Mouse (Mus musculus): ENCODE results near the gene Plcxd2.

Plcxd2 gene

DNA sequence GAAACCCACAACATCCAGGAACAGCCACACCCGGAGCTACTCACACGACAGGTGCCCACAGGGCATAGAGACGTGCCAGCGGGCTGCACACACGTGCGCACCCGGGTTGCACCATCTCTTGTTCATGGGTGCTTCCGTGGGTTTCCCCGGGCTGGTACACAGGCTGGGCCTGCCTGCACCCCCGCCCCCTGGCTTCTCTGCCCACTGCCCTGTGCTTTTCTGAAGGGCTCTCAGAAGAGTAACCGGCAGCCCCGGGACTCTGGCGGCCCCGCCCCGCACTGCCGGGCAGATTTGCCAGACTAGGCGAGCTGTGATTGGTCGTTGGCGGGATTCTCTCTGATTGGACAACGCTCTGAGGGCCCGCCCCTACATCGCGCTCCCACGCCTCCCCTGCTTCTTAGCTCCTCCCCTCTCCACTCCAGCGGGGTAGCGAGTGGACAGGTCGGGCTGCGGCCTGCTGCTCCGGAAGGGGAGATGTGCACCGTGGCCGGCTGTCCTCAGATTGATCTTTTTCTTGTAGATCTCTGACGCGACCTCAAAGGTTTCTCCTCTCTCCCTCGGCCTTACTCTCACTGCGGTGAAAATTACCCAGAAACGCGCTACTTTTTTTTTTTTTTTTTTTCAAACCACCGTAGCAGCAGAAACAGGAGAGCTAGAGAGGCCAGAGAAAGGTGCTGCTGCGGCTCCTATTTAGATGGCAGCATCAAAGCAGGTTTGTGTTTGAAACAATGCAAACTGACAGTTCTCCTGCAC is at the start of gene Plcxd2:
Gene Plcxd2 (minus strand): TSS at position 66 of the 753 bp plus-strand sequence.
- POLR2A ChIA-PET, result interaction anchor here (0.5 to 1.6 kb wide), 33 partner anchors 9 to 838 kb away, joined by 3 to 9 read pairs (median 4); partner anchors contain the start of genes Abhd10 (in 1 of the 4) and Tagln3 (in 1 of the 4)
- CTCF ChIA-PET, result interaction anchor here (0.6 to 1.6 kb wide), 8 partner anchors 12 to 221 kb away, joined by 3 to 5 read pairs (median 4); no protein-coding TSS in a partner anchor

GRCm38 (mm10) chr16:46046906-46047305 is 36.9 kb upstream of the Plcxd2 start:
- CTCF ChIA-PET, result no interaction called here

DNA sequence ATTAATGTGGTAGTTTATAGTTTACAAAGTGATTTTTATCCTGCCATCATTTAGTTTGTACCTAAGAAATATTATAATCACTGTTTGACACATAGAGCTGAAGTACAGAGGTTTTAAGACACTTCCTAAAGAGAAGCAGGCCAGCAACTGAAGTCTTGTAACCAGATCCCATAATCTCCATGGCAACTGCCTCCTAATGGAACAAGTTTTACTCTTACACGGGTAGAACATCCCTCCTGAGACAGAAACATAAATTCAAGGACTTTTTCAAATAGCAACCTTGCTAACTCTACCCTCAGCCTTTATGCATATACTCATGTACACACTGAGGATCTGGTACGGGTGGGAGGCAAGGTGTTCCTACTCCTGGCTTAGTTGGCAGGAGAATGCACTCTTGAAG is 26.2 kb upstream of the Plcxd2 start:
- CTCF ChIA-PET, result no interaction called here
- POLR2A ChIA-PET, result no interaction called here

More at GRCm38 (mm10) chr16:46046906-46047305, 36.9 kb upstream of the Plcxd2 start:
- POLR2A ChIA-PET, result no interaction called here

DNA sequence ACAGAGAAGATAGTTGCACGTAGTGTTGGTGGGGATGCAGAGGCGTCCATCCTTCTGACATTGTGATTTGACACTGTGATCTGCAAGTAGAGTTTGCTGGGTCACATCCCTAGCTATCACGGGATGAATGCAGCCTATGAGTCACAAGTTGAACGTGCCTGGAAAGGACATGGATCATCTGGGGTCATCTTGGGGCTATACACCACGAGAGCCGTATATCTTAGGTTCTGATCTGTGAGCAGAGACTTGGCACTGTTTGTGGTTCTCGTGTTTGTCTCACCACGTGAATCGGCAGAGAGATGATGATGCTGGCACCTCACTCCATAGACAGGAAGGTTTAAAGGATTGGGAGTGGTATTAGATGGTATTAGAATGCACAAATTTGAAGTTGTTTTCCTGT is 23.9 kb upstream of the Plcxd2 start:
- POLR2A ChIA-PET, result no interaction called here
- CTCF ChIA-PET, result no interaction called here

DNA sequence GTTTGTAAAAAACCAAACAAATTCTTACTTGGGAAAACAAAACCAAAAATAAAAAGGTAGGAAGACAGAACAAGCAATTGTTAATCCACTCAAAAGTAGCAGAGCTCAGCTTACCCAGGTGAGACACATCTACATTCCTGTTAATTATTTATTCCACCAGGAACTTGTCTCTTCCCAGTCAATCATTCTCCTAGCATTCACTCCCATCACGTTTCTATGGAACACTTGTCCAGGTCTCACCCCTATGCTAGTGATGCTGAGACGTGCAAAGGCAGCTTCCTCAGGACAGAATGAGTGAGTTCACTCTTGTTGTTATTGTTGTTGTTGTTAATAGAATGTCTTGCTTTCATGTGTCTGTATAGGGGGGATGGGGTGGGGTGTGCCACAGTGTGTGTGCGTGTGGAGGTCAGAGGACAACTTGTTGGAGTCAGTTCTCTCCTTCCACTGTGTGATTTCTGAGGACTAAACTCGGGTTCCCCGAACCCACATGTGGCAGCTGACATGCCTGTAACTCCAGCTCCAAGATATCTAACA is 13.0 kb upstream of the Plcxd2 start:
- ChIA-PET CTCF (interaction anchor here in 1 of 4 experiments (1.9 to 2.0 kb wide), 2 partner anchors 13 to 56 kb away, joined by 4 to 5 read pairs; no protein-coding TSS in a partner anchor), POLR2A (interaction anchor here in 1 of 4 experiments (2.2 kb wide), 1 partner anchor 13 kb away, joined by 6 read pairs; the partner anchor contains the start of gene Plcxd2)

- ChIA-PET POLR2A (interaction anchor here in 2 of 4 experiments (1.0 to 1.1 kb wide), 2 partner anchors 12 kb away, joined by 3 to 5 read pairs; partner anchors contain the start of gene Plcxd2 (in 2 of the 2)), CTCF (interaction anchor here (0.6 to 2.0 kb wide), 7 partner anchors 12 to 443 kb away, joined by 3 to 18 read pairs (median 5); no protein-coding TSS in a partner anchor)
Observed at GRCm38 (mm10) chr16:46022189-46022928, 12.3 kb upstream of the Plcxd2 start.

DNA sequence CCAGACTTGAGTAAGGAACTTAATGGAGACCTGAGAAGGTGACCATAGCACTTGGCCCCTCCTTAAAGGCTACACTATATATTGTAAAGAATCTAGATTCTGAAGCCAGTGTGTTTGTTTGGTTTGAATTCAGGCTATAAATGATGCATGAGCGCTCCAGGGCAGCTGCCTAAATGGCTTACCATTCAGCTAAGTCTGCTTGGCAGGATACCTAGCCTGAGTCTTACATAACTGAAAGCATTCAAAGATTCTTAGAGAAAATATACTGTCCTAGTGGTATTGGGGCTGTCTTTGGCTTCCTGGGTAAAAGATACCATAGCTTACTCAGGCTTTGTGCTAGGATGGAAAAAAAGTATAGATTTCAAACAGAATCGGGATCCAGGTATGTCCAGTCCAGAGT is 11.3 kb upstream of the Plcxd2 start:
- CTCF ChIA-PET, result interaction anchor here in 3 of 4 experiments (1.1 to 2.0 kb wide), 5 partner anchors 11 to 54 kb away, joined by 3 to 10 read pairs (median 4); no protein-coding TSS in a partner anchor
- POLR2A ChIA-PET, result interaction anchor here in 2 of 4 experiments (0.5 to 1.1 kb wide), 2 partner anchors 11 kb away, joined by 3 to 5 read pairs; partner anchors contain the start of gene Plcxd2 (in 2 of the 2)

DNA sequence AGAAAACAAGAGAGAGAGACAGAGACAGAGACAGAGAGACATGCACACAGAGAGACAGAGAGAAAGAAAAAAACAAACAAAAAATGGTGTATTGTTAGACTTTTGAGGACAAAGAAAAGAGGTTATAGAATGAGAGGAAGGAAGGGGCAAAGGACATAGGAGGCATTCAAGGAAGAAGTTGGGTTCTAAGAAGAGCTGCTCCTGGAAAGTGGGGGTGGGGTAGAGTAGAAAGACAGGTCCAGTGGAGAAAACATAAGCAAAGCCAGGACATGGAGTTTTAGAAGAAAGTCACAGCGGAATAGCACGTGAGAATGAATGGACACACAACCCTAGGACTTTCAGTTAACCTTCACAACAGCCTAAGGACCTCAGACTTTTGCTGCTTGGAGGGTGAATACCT is 10.4 kb upstream of the Plcxd2 start:
- CTCF ChIA-PET, result no interaction called here
- POLR2A ChIA-PET, result no interaction called here

DNA sequence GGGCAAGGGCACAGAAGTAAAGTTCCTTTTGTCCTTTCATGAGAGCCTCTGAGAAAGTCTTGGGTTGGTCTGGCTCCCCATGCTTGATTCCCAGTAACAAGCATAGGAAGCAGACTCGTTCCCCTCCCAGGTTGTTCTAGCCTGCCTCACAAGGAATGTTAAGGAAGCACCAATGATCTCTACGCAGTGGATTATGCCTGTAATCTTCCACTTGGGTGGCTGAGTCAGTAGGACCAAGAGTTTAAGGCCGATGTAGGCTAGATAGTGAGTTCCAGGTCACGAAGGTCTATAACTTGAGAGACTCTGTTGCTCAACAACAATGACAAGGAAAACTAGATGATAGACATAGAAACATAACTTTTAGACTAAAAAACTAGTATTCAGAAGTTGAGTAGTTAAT is 9.8 kb upstream of the Plcxd2 start:
- ChIA-PET POLR2A (no interaction called here), CTCF (no interaction called here)

GRCm38 (mm10) chr16:46019359-46019758 is 9.3 kb upstream of the Plcxd2 start:
- POLR2A ChIA-PET, result interaction anchor here in 2 of 4 experiments (0.6 to 0.9 kb wide), 2 partner anchors 9 to 1879 kb away, joined by 3 to 4 read pairs; partner anchors contain the start of gene Plcxd2 (in 1 of the 2)
- CTCF ChIA-PET, result no interaction called here

GRCm38 (mm10) chr16:46011696-46012095 is 1.7 kb upstream of the Plcxd2 start:
- ChIA-PET POLR2A (no interaction called here), CTCF (no interaction called here)

DNA sequence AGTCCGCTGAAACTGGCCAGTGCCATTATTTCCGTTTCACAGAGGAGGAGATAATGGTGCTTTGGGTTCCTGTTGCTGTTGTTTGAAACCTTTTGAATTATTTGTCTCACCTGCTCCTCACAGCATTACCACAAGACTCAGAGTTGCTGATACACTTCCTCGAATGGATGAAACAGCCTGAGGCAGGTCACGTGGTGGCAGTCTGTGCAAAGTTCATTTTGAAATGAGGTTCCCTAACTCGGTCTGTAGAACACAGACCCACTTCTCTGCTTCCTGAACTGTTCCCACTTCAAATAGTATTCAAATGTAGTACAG is 845 bp upstream of the Plcxd2 start:
- POLR2A ChIA-PET, result interaction anchor here (0.5 to 1.6 kb wide), 25 partner anchors 8 to 490 kb away, joined by 3 to 9 read pairs (median 4); partner anchors contain the start of genes Abhd10 (in 1 of the 4) and Tagln3 (in 1 of the 4)
- CTCF ChIA-PET, result interaction anchor here (0.6 to 1.6 kb wide), 7 partner anchors 11 to 222 kb away, joined by 3 to 5 read pairs (median 4); no protein-coding TSS in a partner anchor

DNA sequence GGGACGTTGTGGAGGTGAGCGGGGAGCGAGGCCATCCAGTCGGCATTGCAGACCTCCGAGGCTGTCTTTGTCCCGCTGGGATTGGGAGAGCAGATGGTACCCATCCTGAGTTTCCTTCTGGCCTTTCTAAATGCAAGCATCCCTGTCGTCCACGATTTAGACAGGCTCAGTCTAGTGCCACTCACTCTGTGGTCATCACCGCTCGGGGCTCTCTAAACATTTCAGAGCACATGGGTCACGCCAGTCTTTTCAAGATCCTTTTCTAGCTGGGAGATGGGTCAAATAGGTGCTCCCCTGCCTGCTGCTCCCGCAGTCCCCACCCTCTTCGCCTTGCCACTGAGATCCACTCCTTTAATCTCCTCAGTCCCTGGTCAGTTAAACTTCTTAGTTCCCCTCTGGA is 301 bp downstream of the Plcxd2 start:
- CTCF ChIA-PET, result interaction anchor here in 2 of 4 experiments (0.7 to 1.6 kb wide), 5 partner anchors 18 to 166 kb away, joined by 3 to 4 read pairs (median 3); no protein-coding TSS in a partner anchor
- POLR2A ChIA-PET, result interaction anchor here in 3 of 4 experiments (0.6 to 1.6 kb wide), 20 partner anchors 10 to 601 kb away, joined by 3 to 8 read pairs (median 5); partner anchors contain the start of genes Abhd10 (in 1 of the 3) and Tagln3 (in 1 of the 3)

DNA sequence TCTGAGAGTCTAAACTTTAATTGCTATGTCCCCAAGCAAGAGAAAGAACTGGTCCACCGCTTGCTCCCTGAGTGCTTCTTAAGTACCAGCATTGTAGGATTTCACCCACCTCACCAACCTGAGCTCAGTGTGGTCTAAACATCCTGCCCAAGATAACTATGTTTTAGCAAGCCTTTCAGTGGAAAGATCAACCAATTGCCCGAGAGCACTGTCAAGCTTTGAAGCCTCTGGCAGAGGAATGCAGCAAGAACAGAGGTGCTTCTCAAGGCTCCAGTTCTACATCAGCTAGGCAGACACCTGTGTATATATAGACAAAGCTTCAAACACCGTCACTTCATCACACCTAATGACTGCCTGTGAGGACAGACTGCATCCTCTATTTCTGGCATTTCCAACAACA is 1.3 kb downstream of the Plcxd2 start:
- ChIA-PET CTCF (interaction anchor here in 2 of 4 experiments (0.7 to 1.1 kb wide), 3 partner anchors 17 to 288 kb away, joined by 4 to 5 read pairs (median 4); no protein-coding TSS in a partner anchor), POLR2A (interaction anchor here in 1 of 4 experiments (1.2 kb wide), 1 partner anchor 17 kb away, joined by 5 read pairs; no protein-coding TSS in a partner anchor)

- ChIA-PET POLR2A (no interaction called here), CTCF (interaction anchor here in 1 of 4 experiments (1.1 kb wide), 1 partner anchor 17 kb away, joined by 4 read pairs; no protein-coding TSS in a partner anchor)
Observed at GRCm38 (mm10) chr16:46008036-46008605, 1.9 kb downstream of the Plcxd2 start.

GRCm38 (mm10) chr16:46006261-46006660 is 3.8 kb downstream of the Plcxd2 start:
- CTCF ChIA-PET, result no interaction called here
- POLR2A ChIA-PET, result interaction anchor here in 2 of 4 experiments (0.7 kb wide), 3 partner anchors 20 to 267 kb away, joined by 3 to 5 read pairs (median 3); no protein-coding TSS in a partner anchor

- ChIA-PET POLR2A (interaction anchor here in 1 of 4 experiments (0.6 kb wide), 1 partner anchor 10 kb away, joined by 7 read pairs; no protein-coding TSS in a partner anchor), CTCF (no interaction called here)
Observed at GRCm38 (mm10) chr16:46001550-46002166, 8.4 kb downstream of the Plcxd2 start.

DNA sequence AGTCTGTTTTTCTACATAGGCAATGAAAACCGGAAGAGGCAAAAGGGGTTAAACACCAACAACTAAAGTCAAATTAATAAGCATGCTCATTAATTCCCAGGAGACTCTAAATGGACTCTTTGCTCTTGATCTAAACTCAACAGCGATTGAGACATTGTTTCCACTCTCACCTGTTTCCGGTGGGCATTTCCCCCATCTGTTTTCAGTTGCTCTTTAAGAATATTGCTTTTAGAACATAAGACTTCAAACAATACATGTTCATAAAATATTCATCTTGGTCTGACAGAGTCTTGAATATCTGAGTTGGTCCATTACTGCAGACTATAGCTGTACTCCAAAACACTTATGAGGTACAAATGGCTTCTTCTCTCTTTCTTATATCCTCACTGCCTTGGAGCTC is 9.0 kb downstream of the Plcxd2 start:
- ChIA-PET POLR2A (no interaction called here), CTCF (no interaction called here)
